Mouse (Mus musculus): Measurements from ENCODE around the gene Myh6. TPM values are rescaled to one million over a fixed set of nuclear protein-coding genes. Genes with fewer than 3 reads are reported as not detected.
"Not testable (repeated sequence)": the region's sequence is repeated elsewhere in the genome, so short reads cannot be mapped to it uniquely, and the experiment has no call there.

Gene Myh6
- polyA plus RNA-seq, 1 experiment from 2014 or later: 2.3 TPM

DNA sequence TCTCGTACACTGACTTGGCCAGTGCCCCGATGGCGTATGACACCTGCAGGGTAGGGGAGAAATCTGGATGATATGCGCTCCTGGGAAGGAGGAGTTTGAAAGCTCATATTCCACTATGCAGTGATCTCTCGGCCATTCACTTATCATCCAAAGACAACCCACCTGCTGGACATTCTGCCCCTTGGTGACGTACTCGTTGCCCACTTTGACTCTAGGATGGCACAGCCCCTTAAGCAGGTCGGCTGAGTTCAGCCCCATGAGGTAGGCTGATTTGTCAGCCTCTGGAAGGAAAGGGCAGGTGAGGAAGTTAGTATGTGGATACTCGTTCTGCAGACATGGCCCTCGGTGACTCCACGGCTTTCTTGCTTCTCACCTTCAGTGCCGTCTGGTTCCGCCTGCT, 22.2 kb upstream of the Myh6 start:
- Histone ChIP-seq H3K4me1 (no peaks in the 10 kb centered on the region), H3K9me3 (replicated peaks) (no peaks in the 10 kb centered on the region), H3K36me3 (no peaks in the 10 kb centered on the region), H3K4me3 (no peak overlapping the region), H3K27me3 (ENCODE audit: low read depth, poor library complexity, severe bottlenecking) (no peaks in the 10 kb centered on the region), H3K27ac (no peak overlapping the region)
- no peak for DNase-seq (ENCODE audit: low spot score)
- 93% methylated on average over 13 of the region's 13 CpGs for WGBS

- DNase-seq (ENCODE audit: low spot score); H3K4me3 ChIP-seq; H3K9me3 ChIP-seq (replicated peaks); H3K36me3 ChIP-seq; H3K4me1 ChIP-seq; H3K27me3 ChIP-seq (ENCODE audit: low read depth, poor library complexity, severe bottlenecking); H3K27ac ChIP-seq: not testable (repeated sequence)
- WGBS: 90% methylated on average over 9 of the region's 9 CpGs
Observed at GRCm38 (mm10) chr14:54988350-54988874, 21.7 kb upstream of the Myh6 start.

DNA sequence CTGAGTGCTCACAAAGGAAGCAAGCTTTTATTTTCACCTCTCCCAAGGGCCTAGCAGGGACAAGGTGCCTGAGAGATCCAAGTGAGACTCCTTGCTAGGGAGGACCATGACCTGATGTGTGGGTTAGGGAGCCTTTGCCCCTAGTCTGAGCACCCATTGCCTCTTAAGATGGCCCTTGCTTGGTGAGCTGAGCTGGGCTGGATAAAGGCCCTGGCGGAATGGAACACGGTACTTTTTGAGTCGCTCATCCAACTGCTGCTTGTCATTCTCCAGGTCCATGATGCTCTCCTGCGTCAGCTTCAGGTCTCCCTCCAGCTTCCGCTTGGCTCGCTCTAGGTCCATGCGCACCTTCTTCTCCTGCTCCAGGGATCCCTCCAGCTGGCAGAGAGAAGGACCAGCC, 15.2 kb upstream of the Myh6 start:
- WGBS: 94% methylated on average over 7 of the region's 7 CpGs
- no peak overlapping the region for H3K27ac ChIP-seq
- H3K4me3 ChIP-seq: no peak overlapping the region
- 0 out of 2 replicates have a peak, but pooled peaks cover 5% of the 10 kb centered on the region for H3K27me3 ChIP-seq (ENCODE audit: low read depth, poor library complexity, severe bottlenecking)
- no peaks in the 10 kb centered on the region for H3K36me3 ChIP-seq
- DNase-seq (ENCODE audit: low spot score): no peak
- no peaks in the 10 kb centered on the region for H3K9me3 ChIP-seq (replicated peaks)
- H3K4me1 ChIP-seq: no peaks in the 10 kb centered on the region

- H3K9me3 ChIP-seq (replicated peaks): no peaks in the 10 kb centered on the region
- DNase-seq (ENCODE audit: low spot score): no peak
- H3K27ac ChIP-seq: no peak overlapping the region
Observed at GRCm38 (mm10) chr14:54978664-54979063, 11.9 kb upstream of the Myh6 start.

GRCm38 (mm10) chr14:54976633-54977032, 9.9 kb upstream of the Myh6 start, which contains the start of gene Gm17428:
Gene Gm17428 (plus strand): TSS chr14:54976933.
- DNase-seq (ENCODE audit: low spot score): no peak
- Histone ChIP-seq H3K4me3 (no peak within 1 kb of the TSS), H3K4me1 (no peaks in the 10 kb centered on the region), H3K36me3 (no peaks in the 10 kb centered on the region), H3K27me3 (ENCODE audit: low read depth, poor library complexity, severe bottlenecking) (0 out of 2 replicates have a peak, but pooled peaks cover 16% of the 10 kb centered on the region), H3K27ac (no peak within 1 kb of the TSS), H3K9me3 (replicated peaks) (no peaks in the 10 kb centered on the region)
- 68% methylated on average over 1 of the region's 1 CpGs for WGBS

More at GRCm38 (mm10) chr14:54978664-54979063, 11.9 kb upstream of the Myh6 start:
- Histone ChIP-seq H3K36me3 (no peaks in the 10 kb centered on the region), H3K4me1 (no peaks in the 10 kb centered on the region), H3K4me3 (no peak overlapping the region), H3K27me3 (ENCODE audit: low read depth, poor library complexity, severe bottlenecking) (0 out of 2 replicates have a peak, but pooled peaks cover 16% of the 10 kb centered on the region)
- 86% methylated on average over 8 of the region's 8 CpGs for WGBS

GRCm38 (mm10) chr14:54974068-54974791, 7.5 kb upstream of the Myh6 start:
- WGBS: 81% methylated on average over 6 of the region's 6 CpGs
- Histone ChIP-seq H3K36me3 (no peaks in the 10 kb centered on the region), H3K4me1 (no peaks in the 10 kb centered on the region), H3K9me3 (replicated peaks) (no peaks in the 10 kb centered on the region), H3K27ac (no peak overlapping the region), H3K27me3 (ENCODE audit: low read depth, poor library complexity, severe bottlenecking) (0 out of 2 replicates have a peak, but pooled peaks cover 16% of the 10 kb centered on the region), H3K4me3 (no peak overlapping the region)
- DNase-seq (ENCODE audit: low spot score): no peak

DNA sequence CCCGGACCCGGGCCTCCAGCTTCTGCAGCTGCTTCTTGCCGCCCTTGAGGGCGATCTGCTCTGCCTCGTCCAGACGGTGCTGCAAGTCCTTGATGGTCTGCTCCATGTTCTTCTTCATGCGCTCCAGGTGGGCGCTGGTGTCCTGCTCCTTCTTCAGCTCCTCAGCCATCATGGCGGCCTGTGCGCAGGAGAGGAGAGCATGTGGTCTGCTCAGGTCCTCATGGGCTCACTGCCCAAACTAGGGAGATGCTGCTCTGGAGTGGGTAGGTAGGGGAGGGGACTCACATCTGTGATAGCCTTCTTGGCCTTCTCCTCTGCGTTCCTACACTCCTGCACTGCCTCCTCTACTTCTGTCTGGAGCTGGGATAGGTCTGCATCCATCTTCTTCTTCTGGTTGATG, 6.1 kb upstream of the Myh6 start:
- H3K27me3 ChIP-seq (ENCODE audit: low read depth, poor library complexity, severe bottlenecking): 0 out of 2 replicates have a peak, but pooled peaks cover 10% of the 10 kb centered on the region
- not testable (repeated sequence) for H3K36me3 ChIP-seq; DNase-seq (ENCODE audit: low spot score); H3K4me3 ChIP-seq; H3K27ac ChIP-seq; H3K4me1 ChIP-seq; H3K9me3 ChIP-seq (replicated peaks)
- WGBS: 94% methylated on average over 10 of the region's 11 CpGs

DNA sequence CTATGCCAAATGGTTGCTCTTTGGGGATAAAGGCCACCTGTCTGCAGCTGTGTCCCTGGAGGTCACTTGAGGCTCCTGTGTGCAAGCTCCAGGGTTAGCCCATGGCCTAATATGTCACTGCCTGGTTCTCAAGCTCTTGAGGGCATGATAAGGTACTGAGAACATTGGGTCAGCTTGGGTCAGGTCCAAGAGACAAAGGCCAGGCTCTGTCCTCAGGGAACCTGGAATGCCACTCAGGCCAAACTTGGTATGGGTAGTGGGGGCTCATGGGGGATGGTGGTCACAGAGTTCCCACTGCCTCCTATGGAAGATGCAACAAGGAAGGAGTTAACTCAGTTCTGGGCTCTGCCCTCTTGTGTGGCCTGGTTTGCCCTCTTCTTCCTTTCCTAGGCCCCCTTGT, 1.6 kb upstream of the Myh6 start:
- Histone ChIP-seq H3K27me3 (ENCODE audit: low read depth, poor library complexity, severe bottlenecking) (no peaks in the 10 kb centered on the region), H3K4me1 (0 out of 2 replicates have a peak, but pooled peaks cover 3% of the 10 kb centered on the region), H3K27ac (no peak overlapping the region), H3K9me3 (replicated peaks) (no peaks in the 10 kb centered on the region), H3K4me3 (no peak overlapping the region), H3K36me3 (no peaks in the 10 kb centered on the region)
- no peak for DNase-seq (ENCODE audit: low spot score)

DNA sequence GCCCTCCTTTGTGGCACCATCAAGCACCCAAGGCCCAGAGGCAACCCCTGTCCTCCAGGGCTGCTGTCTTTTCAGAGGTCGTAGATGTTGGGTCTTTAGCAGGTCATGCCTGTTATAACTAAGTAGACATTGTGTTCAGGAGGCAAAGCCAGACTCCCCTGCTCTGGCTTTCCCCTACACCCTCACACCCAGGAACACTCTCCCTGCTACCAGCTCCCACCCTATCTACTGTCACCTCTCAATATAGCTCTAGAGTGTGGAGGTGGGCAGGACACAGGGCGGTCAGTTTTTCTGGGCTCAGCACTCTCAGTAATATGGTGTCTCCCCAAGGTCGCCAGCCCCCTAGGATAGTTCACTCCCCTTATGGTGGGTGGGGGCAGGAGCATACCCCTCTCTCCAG, 1.1 kb upstream of the Myh6 start:
- Histone ChIP-seq H3K27me3 (ENCODE audit: low read depth, poor library complexity, severe bottlenecking) (no peaks in the 10 kb centered on the region), H3K4me3 (no peak overlapping the region), H3K27ac (no peak overlapping the region), H3K36me3 (no peaks in the 10 kb centered on the region), H3K4me1 (0 out of 2 replicates have a peak, but pooled peaks cover 3% of the 10 kb centered on the region), H3K9me3 (replicated peaks) (no peaks in the 10 kb centered on the region)
- no peak for DNase-seq (ENCODE audit: low spot score)
- WGBS: 86% methylated on average over 3 of the region's 3 CpGs

DNA sequence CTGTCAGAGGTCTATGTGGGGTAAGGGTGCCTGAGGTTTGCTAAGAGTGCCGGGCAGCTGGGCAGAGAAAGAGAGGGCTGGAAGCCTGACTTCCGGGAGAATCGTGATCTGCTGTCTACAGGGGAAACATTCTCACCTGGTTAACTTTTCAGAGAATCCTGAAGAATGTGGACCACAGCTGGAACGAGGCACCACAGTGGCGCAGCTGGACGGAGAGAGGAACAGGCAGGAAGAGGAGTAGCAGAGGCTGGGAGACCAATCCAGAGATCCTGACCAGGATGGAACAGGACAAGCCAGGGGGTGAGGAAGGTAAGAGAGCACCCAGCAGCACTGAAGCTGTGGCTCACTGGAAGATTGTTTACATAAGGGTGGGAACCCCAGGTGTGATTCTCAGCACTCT, 1.1 kb downstream of the Myh6 start:
- Histone ChIP-seq H3K9me3 (replicated peaks) (no peaks in the 10 kb centered on the region), H3K4me3 (no peak overlapping the region), H3K27ac (no peak overlapping the region), H3K27me3 (ENCODE audit: low read depth, poor library complexity, severe bottlenecking) (no peaks in the 10 kb centered on the region), H3K4me1 (0 out of 2 replicates have a peak, but pooled peaks cover 8% of the 10 kb centered on the region), H3K36me3 (no peaks in the 10 kb centered on the region)
- DNase-seq (ENCODE audit: low spot score): no peak
- WGBS: 67% methylated on average over 6 of the region's 6 CpGs

DNA sequence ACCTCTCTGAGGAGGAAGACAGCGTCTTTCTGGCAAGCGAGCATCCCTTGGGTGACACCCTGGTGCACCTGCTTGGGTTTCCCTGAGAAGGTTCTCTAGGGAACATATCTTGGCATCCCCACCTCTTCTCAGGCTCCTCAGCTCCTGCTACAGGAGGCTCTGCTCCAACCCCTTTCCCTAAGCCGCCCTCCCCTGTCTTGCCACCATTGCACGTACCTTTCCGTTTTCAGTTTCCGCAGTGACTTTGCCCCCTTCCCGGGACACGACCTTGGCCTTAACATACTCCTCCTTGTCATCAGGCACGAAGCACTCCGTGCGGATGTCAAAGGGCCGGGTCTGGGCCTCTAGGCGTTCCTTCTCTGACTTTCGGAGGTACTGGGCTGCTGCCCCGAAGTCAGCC, 1.7 kb downstream of the Myh6 start:
- 81% methylated on average over 15 of the region's 15 CpGs for WGBS
- Histone ChIP-seq H3K27ac (no peak overlapping the region), H3K4me3 (no peak overlapping the region), H3K4me1 (0 out of 2 replicates have a peak, but pooled peaks cover 8% of the 10 kb centered on the region), H3K9me3 (replicated peaks) (no peaks in the 10 kb centered on the region), H3K27me3 (ENCODE audit: low read depth, poor library complexity, severe bottlenecking) (no peaks in the 10 kb centered on the region), H3K36me3 (no peaks in the 10 kb centered on the region)
- DNase-seq (ENCODE audit: low spot score): no peak

DNA sequence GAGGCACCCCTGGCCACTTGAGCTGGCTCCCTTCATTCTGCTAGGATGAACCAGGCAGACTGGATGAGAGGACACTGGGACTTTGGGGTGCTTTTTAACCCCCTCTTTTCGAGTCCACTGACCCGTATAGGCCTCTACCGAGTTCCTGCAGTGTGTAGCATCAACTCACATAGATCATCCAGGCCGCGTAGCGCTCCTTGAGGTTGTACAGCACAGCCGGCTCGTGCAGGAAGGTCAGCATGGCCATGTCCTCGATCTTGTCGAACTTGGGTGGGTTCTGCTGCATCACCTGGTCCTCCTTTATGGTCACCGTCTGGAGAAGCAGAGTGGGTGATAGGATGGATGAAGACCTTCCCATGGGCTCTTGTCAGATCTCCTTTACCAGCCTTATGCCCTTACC, 3.0 kb downstream of the Myh6 start:
- DNase-seq (ENCODE audit: low spot score): no peak
- Histone ChIP-seq H3K4me3 (no peak overlapping the region), H3K9me3 (replicated peaks) (no peaks in the 10 kb centered on the region), H3K4me1 (0 out of 2 replicates have a peak, but pooled peaks cover 8% of the 10 kb centered on the region), H3K36me3 (no peaks in the 10 kb centered on the region), H3K27me3 (ENCODE audit: low read depth, poor library complexity, severe bottlenecking) (no peaks in the 10 kb centered on the region), H3K27ac (no peak overlapping the region)
- WGBS: 93% methylated on average over 11 of the region's 11 CpGs

DNA sequence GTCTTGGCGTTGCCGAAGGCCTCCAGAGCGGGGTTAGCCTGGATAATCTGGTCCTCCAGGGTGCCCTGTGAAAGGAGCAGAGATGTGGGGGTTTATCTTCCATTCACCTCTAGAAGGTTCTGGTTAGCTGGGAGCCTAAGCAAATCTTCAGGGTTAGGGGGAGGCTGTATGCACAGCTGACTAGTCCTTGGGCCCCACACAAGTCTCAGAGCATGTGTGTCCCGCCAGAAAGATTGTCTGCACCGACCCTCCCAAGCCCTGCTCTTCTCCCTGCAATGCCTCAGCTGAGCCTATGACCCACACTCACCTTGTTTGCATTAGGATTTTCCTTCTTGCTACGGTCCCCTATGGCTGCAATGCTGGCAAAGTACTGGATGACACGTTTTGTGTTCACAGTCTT, 4.0 kb downstream of the Myh6 start:
- H3K27ac ChIP-seq: no peak overlapping the region
- 0 out of 2 replicates have a peak, but pooled peaks cover 8% of the 10 kb centered on the region for H3K4me1 ChIP-seq
- no peak for DNase-seq (ENCODE audit: low spot score)
- H3K27me3 ChIP-seq (ENCODE audit: low read depth, poor library complexity, severe bottlenecking): no peaks in the 10 kb centered on the region
- H3K9me3 ChIP-seq (replicated peaks): no peaks in the 10 kb centered on the region
- H3K4me3 ChIP-seq: no peak overlapping the region
- 91% methylated on average over 7 of the region's 7 CpGs for WGBS
- no peaks in the 10 kb centered on the region for H3K36me3 ChIP-seq

Measured in limb, embryonic 10.5 days (tissue).